Mouse (Mus musculus): Measurements from ENCODE around the gene Slc35g2. TPM values are rescaled to one million over a fixed set of nuclear protein-coding genes. Genes with fewer than 3 reads are reported as not detected.

Slc35g2 gene
- total RNA-seq, 2 experiments from 2014 or later, result 2.5 to 3.9 TPM

- intact Hi-C loops (cut with DNase I), result no loop called here
- DNase-seq, result no peak
Measured at GRCm38 (mm10) chr9:100560251-100560890, 10.5 kb downstream of the Slc35g2 start.

GRCm38 (mm10) chr9:100558991-100559390 lies 11.9 kb downstream of the Slc35g2 start:
- no peak for DNase-seq
- intact Hi-C loops (cut with DNase I), result no loop called here

- DNase-seq, result no peak
Measured at GRCm38 (mm10) chr9:100558023-100558573, 12.8 kb downstream of the Slc35g2 start.

GRCm38 (mm10) chr9:100555686-100556085 lies 15.2 kb downstream of the Slc35g2 start:
- DNase-seq, result no peak
- intact Hi-C loops (cut with DNase I), result no loop called here

More at GRCm38 (mm10) chr9:100558023-100558573, 12.8 kb downstream of the Slc35g2 start:
- intact Hi-C loops (cut with DNase I), result no loop called here

GRCm38 (mm10) chr9:100548313-100548712 lies 22.6 kb downstream of the Slc35g2 start:
- intact Hi-C loops (cut with DNase I), result loop anchor here (5.0 to 10.0 kb wide), 3 partner anchors 41 to 606 kb away; partner anchors contain the start of gene Msl2
- DNase-seq, result peak in 1 of 2 experiments; percentile 26

GRCm38 (mm10) chr9:100546594-100546910 lies 24.3 kb downstream of the Slc35g2 start:
- intact Hi-C loops (cut with DNase I), result loop anchor here (1.0 to 10.0 kb wide), 4 partner anchors 39 to 608 kb away; partner anchors contain the start of gene Msl2
- DNase-seq, result no peak

- DNase-seq, result peak; percentile 99
- intact Hi-C loops (cut with DNase I), result loop anchor here (1.0 to 10.0 kb wide), 6 partner anchors 26 to 609 kb away; partner anchors contain the start of gene Msl2
Measured at GRCm38 (mm10) chr9:100545715-100546593, 24.9 kb downstream of the Slc35g2 start, which contains the start of gene Nck1. Gene Nck1, minus strand, starts transcription at chr9:100546134.

GRCm38 (mm10) chr9:100544948-100545714 lies 25.8 kb downstream of the Slc35g2 start:
- no peak for DNase-seq
- intact Hi-C loops (cut with DNase I), result loop anchor here (1.0 to 10.0 kb wide), 5 partner anchors 25 to 610 kb away; partner anchors contain the start of gene Msl2

- intact Hi-C loops (cut with DNase I), result no loop called here
- no peak for DNase-seq
Measured at GRCm38 (mm10) chr9:100535618-100536262, 35.1 kb downstream of the Slc35g2 start.

GRCm38 (mm10) chr9:100534686-100535085 lies 36.2 kb downstream of the Slc35g2 start:
- intact Hi-C loops (cut with DNase I), result no loop called here
- no peak for DNase-seq

GRCm38 (mm10) chr9:100532847-100533505 lies 37.9 kb downstream of the Slc35g2 start:
- intact Hi-C loops (cut with DNase I), result no loop called here
- no peak for DNase-seq

- no peak for DNase-seq
Measured at GRCm38 (mm10) chr9:100531296-100531695, 39.6 kb downstream of the Slc35g2 start.

GRCm38 (mm10) chr9:100525225-100525624 lies 45.7 kb downstream of the Slc35g2 start:
- no peak for DNase-seq
- intact Hi-C loops (cut with DNase I), result no loop called here

More at GRCm38 (mm10) chr9:100531296-100531695, 39.6 kb downstream of the Slc35g2 start:
- intact Hi-C loops (cut with DNase I), result no loop called here

- DNase-seq, result no peak
- intact Hi-C loops (cut with DNase I), result no loop called here
Measured at GRCm38 (mm10) chr9:100522029-100522428, 48.9 kb downstream of the Slc35g2 start.

GRCm38 (mm10) chr9:100520586-100520985 lies 50.3 kb downstream of the Slc35g2 start:
- intact Hi-C loops (cut with DNase I), result loop anchor here (1.0 to 2.0 kb wide), 4 partner anchors 25 to 396 kb away; no protein-coding TSS in a partner anchor
- peak; percentile 44 to 53 for DNase-seq

GRCm38 (mm10) chr9:100520012-100520411 lies 50.9 kb downstream of the Slc35g2 start:
- intact Hi-C loops (cut with DNase I), result loop anchor here (1.0 to 2.0 kb wide), 4 partner anchors 25 to 397 kb away; no protein-coding TSS in a partner anchor
- no peak for DNase-seq

GRCm38 (mm10) chr9:100507581-100507980 lies 63.3 kb downstream of the Slc35g2 start:
- no peak for DNase-seq
- intact Hi-C loops (cut with DNase I), result loop anchor here (2.0 to 5.0 kb wide), 2 partner anchors 40 to 53 kb away; partner anchors contain the start of gene Nck1

GRCm38 (mm10) chr9:100506652-100507051 lies 64.2 kb downstream of the Slc35g2 start:
- DNase-seq, result peak; percentile 70 to 76
- intact Hi-C loops (cut with DNase I), result loop anchor here (2.0 to 5.0 kb wide), 2 partner anchors 41 to 52 kb away; partner anchors contain the start of gene Nck1

- intact Hi-C loops (cut with DNase I), result loop anchor here (1.0 to 5.0 kb wide), 2 partner anchors 36 to 42 kb away; partner anchors contain the start of gene Nck1
Measured at GRCm38 (mm10) chr9:100505498-100505897, 65.4 kb downstream of the Slc35g2 start.

More at GRCm38 (mm10) chr9:100505498-100505897, 65.4 kb downstream of the Slc35g2 start:
- DNase-seq, result no peak
